Mouse (Mus musculus) neural tube, embryonic 13.5 days (tissue): ENCODE results near the gene Filip1. TPM values are rescaled to one million over a fixed set of nuclear protein-coding genes. Genes with fewer than 3 reads are reported as not detected.

ENCODE experiments used
- ATAC-seq: fragments of 200-750 bp; cut with Nextera tagmentation; 2 replicates; pipeline ENCODE4 v1.8.0; 2017; ENCODE audit warnings: low read depth, mild to moderate bottlenecking, moderate TSS enrichment, moderate library complexity
- H3K27ac ChIP-seq: fragments of 300-500 bp; sonication (generic); replicated peaks from 2 replicates; pipeline ENCODE4 v1.5.1; 2015; ENCODE audit warnings: moderate library complexity, mild to moderate bottlenecking, inconsistent platforms
- H3K27me3 ChIP-seq: fragments of 300-500 bp; sonication (generic); 2 replicates; pipeline ENCODE4 v1.6.1; 2015; ENCODE audit warnings: mild to moderate bottlenecking, inconsistent platforms
- H3K36me3 ChIP-seq: fragments of 300-500 bp; sonication (generic); 2 replicates; pipeline ENCODE4 v1.6.1; 2015; ENCODE audit warnings: mild to moderate bottlenecking, inconsistent platforms
- H3K4me1 ChIP-seq: fragments of 300-500 bp; sonication (generic); replicated peaks from 2 replicates; pipeline ENCODE4 v1.6.1; 2015; ENCODE audit warnings: inconsistent platforms
- H3K4me2 ChIP-seq: fragments of 300-500 bp; sonication (generic); 2 replicates; pipeline ENCODE4 v1.6.1; 2015; ENCODE audit warnings: inconsistent platforms, mild to moderate bottlenecking, moderate library complexity
- H3K4me3 ChIP-seq: fragments of 300-500 bp; sonication (generic); 2 replicates; pipeline ENCODE4 v1.5.1; 2015; ENCODE audit warnings: mild to moderate bottlenecking, inconsistent platforms
- H3K9ac ChIP-seq: fragments of 300-500 bp; sonication (generic); 2 replicates; pipeline ENCODE4 v1.6.1; 2015; ENCODE audit warnings: moderate library complexity, mild to moderate bottlenecking, inconsistent platforms
- H3K9me3 ChIP-seq: fragments of 300-500 bp; sonication (generic); 2 replicates; pipeline ENCODE4 v1.6.1; 2016; ENCODE audit warnings: inconsistent platforms
- WGBS: fragments of 180-500 bp; shearing (Covaris S2); methylation state at CpG from one replicate; pipeline ENCODE4 v1.1.7; 2015; 5-methylcytosine and 5-hydroxymethylcytosine counted together
- polyA plus RNA-seq: library from polyadenylated mRNA; unstranded; fragments of >200 nt; fragmentation: Nextera tagmentation; extraction: Ambion mirVana; gene quantifications from 2 replicates; pipeline ENCODE4 v1.2.1, GENCODE M21; 2015

Gene Filip1
- polyA plus RNA-seq, 1 experiment from 2014 or later, result 2.4 TPM

GRCm38 (mm10) chr9:80020429-80020828 is 7.8 kb upstream of the Filip1 start:
- WGBS, result 74% methylated on average over 3 of the region's 3 CpGs
- H3K9me3 ChIP-seq, result no peaks in the 10 kb centered on the region
- no peak overlapping the region for H3K27ac ChIP-seq
- no peak overlapping the region for H3K4me3 ChIP-seq
- H3K36me3 ChIP-seq, result no peaks in the 10 kb centered on the region
- H3K9ac ChIP-seq, result no peak overlapping the region
- ATAC-seq, result no peak
- H3K27me3 ChIP-seq, result no peaks in the 10 kb centered on the region
- no peak overlapping the region for H3K4me2 ChIP-seq
- H3K4me1 ChIP-seq, result no peaks in the 10 kb centered on the region

- ATAC-seq, result no peak
- H3K4me3 ChIP-seq, result no peak overlapping the region
- 86% methylated on average over 13 of the region's 13 CpGs for WGBS
- no peaks in the 10 kb centered on the region for H3K27me3 ChIP-seq
- no peaks in the 10 kb centered on the region for H3K4me1 ChIP-seq
- no peak overlapping the region for H3K27ac ChIP-seq
- H3K9ac ChIP-seq, result no peak overlapping the region
- no peak overlapping the region for H3K4me2 ChIP-seq
- H3K36me3 ChIP-seq, result no peaks in the 10 kb centered on the region
- H3K9me3 ChIP-seq, result no peaks in the 10 kb centered on the region
Observed at GRCm38 (mm10) chr9:80012016-80012415, 635 bp downstream of the Filip1 start.

DNA sequence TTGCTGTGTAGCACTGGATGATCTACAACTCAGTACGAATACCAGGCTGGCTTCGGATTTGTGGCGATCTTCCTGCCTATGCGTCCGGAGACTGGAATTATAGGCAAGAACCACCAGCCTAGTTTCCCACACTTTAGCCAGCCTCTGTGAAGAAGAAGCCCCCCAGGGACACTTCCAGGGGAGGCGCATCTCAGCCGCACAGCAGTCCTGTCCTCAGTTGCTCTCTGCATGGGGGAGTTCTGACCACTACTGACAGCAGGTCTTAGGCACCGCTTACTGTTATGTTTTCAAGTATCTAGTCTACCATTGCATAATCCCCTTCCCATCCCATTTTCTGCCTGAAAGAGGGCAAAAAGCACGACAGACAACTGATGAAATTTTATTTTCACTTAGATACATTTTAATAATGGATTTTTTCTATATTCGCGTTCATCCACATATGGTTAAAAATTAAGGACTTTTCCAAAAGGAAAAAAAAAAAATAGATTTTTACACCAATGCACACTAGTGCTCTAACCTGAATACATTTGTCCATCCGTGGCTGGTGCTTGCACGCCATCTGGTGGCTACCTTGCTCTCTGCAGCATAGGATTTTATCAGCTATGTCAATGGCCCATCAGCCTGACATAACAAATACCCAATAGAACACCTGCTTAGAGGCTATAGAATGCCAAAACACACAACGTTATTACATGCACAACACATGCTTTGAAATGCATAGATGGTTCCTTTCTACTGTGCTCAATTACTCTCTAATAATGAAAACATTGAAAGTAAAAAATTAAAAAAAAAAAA is 10.1 kb downstream of the Filip1 start:
- 38% methylated on average over 14 of the region's 14 CpGs for WGBS
- no peaks in the 10 kb centered on the region for H3K9me3 ChIP-seq
- H3K4me2 ChIP-seq, result no peak overlapping the region

DNA sequence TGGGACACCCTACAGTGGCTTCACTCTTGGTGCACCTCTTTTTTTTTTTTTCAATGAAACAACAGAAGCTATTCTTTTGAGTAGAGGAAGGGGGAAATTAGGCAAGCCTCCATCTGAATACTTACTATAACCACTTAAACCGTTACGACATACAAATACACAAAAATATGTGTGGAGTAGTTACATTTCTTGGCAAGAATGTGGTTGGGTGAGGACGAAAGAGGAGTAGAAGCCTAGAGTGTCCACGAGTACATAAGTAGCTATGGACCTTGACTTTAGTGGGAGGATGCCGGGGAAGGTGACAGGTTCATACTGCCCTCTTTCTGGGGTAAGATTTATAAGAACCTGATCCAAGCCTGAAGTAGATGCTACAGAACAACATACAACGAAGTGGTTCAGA is 15.4 kb downstream of the Filip1 start:
- H3K4me3 ChIP-seq, result no peak overlapping the region
- 92% methylated on average over 6 of the region's 6 CpGs for WGBS
- no peaks in the 10 kb centered on the region for H3K36me3 ChIP-seq
- H3K4me2 ChIP-seq, result no peak overlapping the region
- no peak for ATAC-seq
- H3K9me3 ChIP-seq, result no peaks in the 10 kb centered on the region
- H3K9ac ChIP-seq, result no peak overlapping the region
- no peak overlapping the region for H3K27ac ChIP-seq
- H3K4me1 ChIP-seq, result peaks cover 2% of the 10 kb centered on the region; the same call in 1 of the 2 replicates
- H3K27me3 ChIP-seq, result no peaks in the 10 kb centered on the region

More for the DNA sequence above, 10.1 kb downstream of the Filip1 start:
- H3K4me1 ChIP-seq, result peaks cover 5% of the 10 kb centered on the region; the same call in 1 of the 2 replicates
- H3K36me3 ChIP-seq, result no peaks in the 10 kb centered on the region
- H3K27ac ChIP-seq, result no peak overlapping the region
- H3K27me3 ChIP-seq, result no peaks in the 10 kb centered on the region
- H3K9ac ChIP-seq, result peak overlapping the region; percentile 22; the same call in 1 of the 2 replicates
- no peak overlapping the region for H3K4me3 ChIP-seq
- peak; percentile 89 for ATAC-seq

DNA sequence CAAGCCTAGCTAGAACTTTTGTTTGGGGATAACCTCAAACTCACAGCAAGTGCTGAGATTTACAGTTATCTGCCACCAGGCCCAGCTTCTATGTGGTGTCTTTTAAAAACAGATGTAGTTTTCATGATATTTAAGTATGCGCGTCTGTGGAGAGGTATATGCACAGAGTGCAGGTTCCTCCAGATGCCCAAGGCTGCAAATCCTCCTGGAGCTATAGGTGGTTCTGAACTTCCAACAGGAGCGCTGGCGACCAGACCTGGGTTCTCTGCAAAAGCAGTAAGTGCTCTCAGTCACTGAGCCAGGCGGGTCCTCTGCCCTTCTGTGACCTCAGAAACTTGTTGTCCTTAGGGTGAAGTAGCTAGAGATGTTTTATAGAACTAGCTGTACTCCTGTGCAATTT is 18.4 kb downstream of the Filip1 start:
- WGBS, result 94% methylated on average over 5 of the region's 5 CpGs

DNA sequence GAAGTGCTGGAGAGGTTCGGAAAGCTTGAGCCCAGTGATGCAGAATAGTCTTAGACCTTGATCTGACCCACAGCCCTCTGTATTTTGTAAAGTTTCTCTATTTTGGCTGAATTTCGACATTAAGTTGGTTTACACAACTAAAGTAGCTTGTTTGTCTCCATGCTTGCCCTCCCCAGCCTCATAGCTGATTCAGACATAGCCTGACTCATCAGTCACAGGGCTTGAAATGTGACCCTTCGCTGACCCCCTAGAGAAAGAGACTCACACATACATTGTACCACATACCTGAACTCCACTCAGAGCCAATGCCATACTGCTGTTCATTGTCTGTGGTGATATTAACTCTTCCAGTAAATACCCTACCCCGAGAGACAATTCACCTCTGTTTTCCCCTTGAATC is 19.6 kb downstream of the Filip1 start:
- no peak overlapping the region for H3K27ac ChIP-seq
- no peaks in the 10 kb centered on the region for H3K36me3 ChIP-seq
- no peaks in the 10 kb centered on the region for H3K27me3 ChIP-seq
- no peak overlapping the region for H3K4me3 ChIP-seq
- H3K9ac ChIP-seq, result no peak overlapping the region
- no peak overlapping the region for H3K4me2 ChIP-seq
- no peaks in the 10 kb centered on the region for H3K4me1 ChIP-seq
- ATAC-seq, result no peak
- WGBS, result 71% methylated on average over 4 of the region's 4 CpGs
- no peaks in the 10 kb centered on the region for H3K9me3 ChIP-seq

More for the DNA sequence above, 18.4 kb downstream of the Filip1 start:
- H3K36me3 ChIP-seq, result no peaks in the 10 kb centered on the region
- H3K4me2 ChIP-seq, result no peak overlapping the region
- ATAC-seq, result no peak
- no peak overlapping the region for H3K4me3 ChIP-seq
- no peaks in the 10 kb centered on the region for H3K27me3 ChIP-seq
- H3K4me1 ChIP-seq, result no peaks in the 10 kb centered on the region
- H3K9ac ChIP-seq, result no peak overlapping the region
- H3K9me3 ChIP-seq, result no peaks in the 10 kb centered on the region
- H3K27ac ChIP-seq, result no peak overlapping the region

DNA sequence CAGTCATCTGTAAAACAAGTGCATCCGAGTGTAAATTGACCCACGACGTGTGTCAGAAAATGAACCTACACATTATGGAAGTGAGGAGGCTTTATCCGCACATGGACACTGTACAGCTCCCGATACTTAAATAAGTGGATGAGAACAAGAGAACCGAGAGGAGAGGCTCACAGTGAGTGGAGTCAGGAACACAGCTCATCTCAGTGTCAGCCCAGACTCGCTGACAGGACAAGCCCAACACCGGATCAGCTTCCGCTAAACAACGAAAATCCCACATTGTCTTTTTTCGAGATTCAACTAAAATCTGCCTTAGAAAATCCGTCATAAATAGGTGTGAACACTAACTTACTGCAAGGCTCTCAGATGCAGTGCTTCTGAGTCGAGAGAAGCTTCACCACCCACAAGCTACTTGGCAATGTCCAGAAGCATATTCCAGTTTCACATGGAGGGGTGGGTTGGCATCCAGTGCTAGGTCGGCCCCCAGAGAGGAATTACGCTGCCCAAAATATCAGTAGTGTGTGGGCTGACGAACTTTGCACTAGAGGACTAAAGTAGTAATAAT is 22.1 kb downstream of the Filip1 start:
- no peaks in the 10 kb centered on the region for H3K9me3 ChIP-seq
- WGBS, result 81% methylated on average over 16 of the region's 16 CpGs
- H3K9ac ChIP-seq, result no peak overlapping the region
- H3K4me1 ChIP-seq, result no peaks in the 10 kb centered on the region
- no peak overlapping the region for H3K4me2 ChIP-seq
- H3K27me3 ChIP-seq, result no peaks in the 10 kb centered on the region
- no peak for ATAC-seq
- no peaks in the 10 kb centered on the region for H3K36me3 ChIP-seq
- H3K27ac ChIP-seq, result no peak overlapping the region
- H3K4me3 ChIP-seq, result no peak overlapping the region

DNA sequence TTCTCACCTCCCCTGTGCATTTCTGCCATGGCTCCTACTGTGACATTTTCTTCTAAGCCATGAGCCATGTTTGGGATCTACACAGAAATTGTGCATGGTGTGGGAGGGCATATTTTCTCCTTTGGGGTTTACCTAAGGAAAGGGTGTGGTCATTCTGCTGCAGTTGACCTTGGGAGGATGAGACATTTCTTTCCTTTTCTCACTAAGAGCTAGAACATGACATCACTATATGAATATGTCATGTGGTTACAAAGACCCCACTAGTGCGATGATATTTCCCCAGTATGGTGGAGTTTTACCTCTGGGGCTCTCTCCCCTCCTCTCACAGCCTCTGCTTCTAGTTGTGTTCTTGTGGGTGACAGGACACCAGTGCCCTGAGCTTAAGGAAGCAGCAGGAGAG is 22.9 kb downstream of the Filip1 start:
- H3K9ac ChIP-seq, result no peak overlapping the region
- no peaks in the 10 kb centered on the region for H3K27me3 ChIP-seq
- no peak overlapping the region for H3K4me2 ChIP-seq
- no peak overlapping the region for H3K27ac ChIP-seq
- 81% methylated on average over 1 of the region's 1 CpGs for WGBS
- H3K36me3 ChIP-seq, result no peaks in the 10 kb centered on the region
- H3K4me3 ChIP-seq, result no peak overlapping the region
- H3K9me3 ChIP-seq, result no peaks in the 10 kb centered on the region
- ATAC-seq, result no peak
- H3K4me1 ChIP-seq, result no peaks in the 10 kb centered on the region

DNA sequence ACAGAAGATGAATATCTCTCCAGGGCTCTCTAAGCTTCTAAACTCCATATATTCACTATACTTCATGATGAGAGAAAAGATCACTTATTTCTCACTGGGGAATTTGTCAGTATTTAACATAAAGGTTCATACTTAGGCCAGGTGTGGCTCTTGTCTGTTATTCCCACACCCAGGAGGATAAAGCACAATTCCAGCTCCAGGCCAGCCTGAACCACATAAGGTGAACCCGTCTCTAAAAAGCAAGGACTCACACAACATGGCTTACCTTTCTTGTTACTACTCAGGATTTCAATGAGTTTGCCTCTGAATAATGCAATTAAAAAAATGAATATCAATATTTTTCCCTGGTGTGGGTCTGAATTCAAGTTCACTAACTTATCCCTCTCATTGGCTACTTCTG is 23.6 kb downstream of the Filip1 start:
- no peak overlapping the region for H3K4me2 ChIP-seq
- no peaks in the 10 kb centered on the region for H3K27me3 ChIP-seq
- H3K27ac ChIP-seq, result no peak overlapping the region
- no peak overlapping the region for H3K4me3 ChIP-seq
- no peaks in the 10 kb centered on the region for H3K4me1 ChIP-seq
- H3K9me3 ChIP-seq, result no peaks in the 10 kb centered on the region
- H3K9ac ChIP-seq, result no peak overlapping the region
- no peak for ATAC-seq
- 86% methylated on average over 1 of the region's 1 CpGs for WGBS
- H3K36me3 ChIP-seq, result no peaks in the 10 kb centered on the region

DNA sequence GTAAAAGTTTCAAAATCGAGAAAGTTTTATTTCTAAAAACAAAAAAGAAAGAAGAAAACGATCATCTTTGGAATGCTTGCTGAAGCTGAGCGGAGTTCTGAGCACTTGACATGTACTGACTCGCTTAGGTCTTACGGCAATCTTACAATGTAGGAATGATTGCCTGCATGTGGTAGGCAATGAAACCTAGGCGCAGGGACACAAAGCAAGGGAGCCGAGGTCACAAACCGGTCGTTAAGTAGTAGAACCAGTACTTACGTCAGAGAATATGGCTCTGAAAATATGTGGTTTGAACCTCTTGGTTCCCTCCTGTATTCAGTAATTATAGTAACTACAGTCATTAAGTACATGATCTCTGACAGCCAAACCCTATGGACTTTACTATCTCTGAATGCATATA is 29.4 kb downstream of the Filip1 start:
- Histone ChIP-seq H3K9me3 (no peaks in the 10 kb centered on the region), H3K27me3 (no peaks in the 10 kb centered on the region), H3K27ac (no peak overlapping the region), H3K4me3 (no peak overlapping the region), H3K4me1 (no peaks in the 10 kb centered on the region), H3K4me2 (no peak overlapping the region), H3K9ac (no peak overlapping the region), H3K36me3 (no peaks in the 10 kb centered on the region)
- 84% methylated on average over 10 of the region's 10 CpGs for WGBS
- no peak for ATAC-seq

DNA sequence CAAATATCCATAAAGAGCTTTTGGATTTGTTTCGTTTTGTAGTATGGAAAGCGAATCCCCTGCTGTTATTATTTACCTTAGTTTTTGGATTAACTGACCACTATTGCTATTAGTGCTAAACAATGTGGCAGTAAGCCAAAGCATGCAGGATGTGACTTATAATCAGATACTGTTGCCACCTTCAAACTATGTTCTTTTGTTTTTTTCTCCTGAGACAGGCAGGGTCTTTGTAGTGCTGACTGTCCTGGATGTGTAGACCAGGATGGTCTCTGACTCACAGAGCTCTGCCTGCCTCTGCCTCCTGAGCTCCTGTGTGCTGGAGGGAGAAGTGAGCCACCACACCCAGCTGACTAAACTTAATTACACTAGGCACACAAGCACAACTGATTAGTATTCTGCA is 33.4 kb downstream of the Filip1 start:
- ATAC-seq, result peak; percentile 19; the same call in 1 of the 2 replicates
- Histone ChIP-seq H3K4me2 (no peak overlapping the region), H3K4me3 (no peak overlapping the region), H3K9ac (no peak overlapping the region), H3K36me3 (no peaks in the 10 kb centered on the region), H3K27me3 (no peaks in the 10 kb centered on the region), H3K9me3 (no peaks in the 10 kb centered on the region), H3K27ac (no peak overlapping the region), H3K4me1 (peaks cover 10% of the 10 kb centered on the region)
- 81% methylated on average over 2 of the region's 2 CpGs for WGBS

DNA sequence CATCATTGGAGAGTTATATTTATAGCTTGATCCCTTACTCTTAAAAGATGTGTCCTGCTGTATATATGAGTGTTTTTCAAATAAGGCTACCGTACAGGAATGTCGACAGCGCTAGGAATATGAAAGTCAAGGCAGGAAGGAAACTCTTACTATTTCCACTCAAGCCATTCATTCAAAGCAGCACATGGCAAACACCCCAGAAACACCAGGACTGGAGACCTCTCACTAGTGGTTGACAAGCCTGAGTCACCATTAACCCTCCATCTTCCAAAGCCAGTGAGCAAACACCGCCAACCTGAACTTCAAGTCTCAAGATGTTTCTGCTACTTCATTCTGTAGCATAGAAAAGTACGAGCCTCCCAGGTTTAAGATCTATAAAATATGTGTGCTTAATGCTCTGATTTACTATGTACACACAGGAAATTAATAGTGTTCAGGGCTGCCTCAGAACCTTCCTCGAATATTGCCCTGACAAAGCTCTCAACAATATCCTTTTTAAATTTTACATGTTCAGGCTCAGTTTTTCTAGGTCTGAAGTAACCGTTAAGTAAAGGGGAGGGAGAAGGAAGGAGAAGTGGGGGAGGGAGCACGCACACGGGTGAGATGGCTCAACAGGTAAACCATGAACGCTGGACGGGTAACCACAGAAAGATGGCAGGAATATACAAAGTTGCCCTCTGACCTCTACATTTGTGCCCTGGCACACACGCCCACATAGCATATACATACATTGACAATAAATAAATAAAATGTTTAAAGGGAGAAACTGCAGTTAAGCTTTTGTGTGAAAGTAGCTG is 34.2 kb downstream of the Filip1 start:
- no peaks in the 10 kb centered on the region for H3K9me3 ChIP-seq
- peak overlapping the region; percentile 52 for H3K4me2 ChIP-seq
- 80% methylated on average over 12 of the region's 12 CpGs for WGBS
- H3K27ac ChIP-seq, result no peak overlapping the region
- H3K36me3 ChIP-seq, result no peaks in the 10 kb centered on the region
- H3K27me3 ChIP-seq, result no peaks in the 10 kb centered on the region
- H3K4me3 ChIP-seq, result no peak overlapping the region
- no peak for ATAC-seq
- H3K9ac ChIP-seq, result no peak overlapping the region
- peaks cover 10% of the 10 kb centered on the region for H3K4me1 ChIP-seq
